ENCODE assay signal across 18 mouse cellular contexts in the genomic region with DNA sequence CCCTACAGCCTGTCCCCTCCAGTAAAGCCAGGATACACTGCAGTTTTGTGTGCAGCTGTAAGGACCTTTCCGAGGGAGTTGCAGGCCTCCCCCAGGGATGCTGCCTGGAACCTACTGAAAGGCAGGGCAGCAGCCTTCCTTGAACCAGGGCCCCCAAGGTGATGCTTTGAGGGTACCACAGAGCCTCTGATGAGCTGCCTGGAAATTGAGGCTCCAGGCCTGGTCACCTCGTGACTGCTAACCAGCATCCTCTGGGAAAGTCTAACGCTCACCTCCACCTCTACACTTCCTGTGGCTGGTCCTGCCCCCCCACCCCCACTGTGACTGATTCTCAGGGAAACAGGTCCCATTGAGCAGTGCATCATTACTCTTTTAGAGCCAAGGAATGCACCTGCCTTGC. TPM values are rescaled to one million over a fixed set of nuclear protein-coding genes. Genes with fewer than 3 reads are reported as not detected.
DNase-seq lines count a peak whose midpoint lies in the region; ATAC-seq and TF ChIP-seq lines count a peak whose summit lies in the region.
"Had no signal": no experiment of that assay in that cellular context is flagged by ENCODE, and none has a peak within 500 bp of the region (broad histone marks: within the 10 kb centered on the region; RNA-seq: fewer than 3 reads in every experiment).

No protein-coding gene starts in this region.

- H3K9me3 ChIP-seq in forebrain, embryonic 10.5 days: no peaks in the 10 kb centered on the region
- no peaks in the 10 kb centered on the region for H3K9me3 ChIP-seq in forebrain, embryonic 11.5 days (ENCODE audit: control insufficient read depth, low read length)
- H3K9me3 ChIP-seq in forebrain, embryonic 12.5 days: no peaks in the 10 kb centered on the region
- no peaks in the 10 kb centered on the region for H3K9me3 ChIP-seq in hindbrain, embryonic 15.5 days
- H3K9me3 ChIP-seq in kidney, embryonic 14.5 days (ENCODE audit: control insufficient read depth, low read length): no peaks in the 10 kb centered on the region
- H3K9me3 ChIP-seq: embryonic facial prominence, embryonic 13.5 days; limb, embryonic 12.5 days had no signal

- H3K4me3 ChIP-seq in forebrain, embryonic 10.5 days: peak overlapping the region; percentile 63; the same call in 1 of the 2 replicates
- H3K4me3 ChIP-seq in forebrain, embryonic 11.5 days (ENCODE audit: low read depth, low read length): no peak overlapping the region
- no peak overlapping the region; the same call in 1 of the 2 replicates for H3K4me3 ChIP-seq in forebrain, embryonic 12.5 days (replicated peaks)
- peak overlapping the region; percentile 71 for H3K4me3 ChIP-seq in hindbrain, embryonic 15.5 days
- peak overlapping the region; percentile 8 for H3K4me3 ChIP-seq in myocyte
- H3K4me3 ChIP-seq in kidney, embryonic 14.5 days (ENCODE audit: low read length): no peak overlapping the region
- H3K4me3 ChIP-seq: embryonic facial prominence, embryonic 13.5 days; limb, embryonic 12.5 days had no signal

- H3K36me3 ChIP-seq in forebrain, embryonic 10.5 days (replicated peaks): no peaks in the 10 kb centered on the region
- no peaks in the 10 kb centered on the region for H3K36me3 ChIP-seq in forebrain, embryonic 11.5 days (ENCODE audit: control insufficient read depth, insufficient read depth, low read length)
- H3K36me3 ChIP-seq in forebrain, embryonic 12.5 days (replicated peaks): no peaks in the 10 kb centered on the region
- H3K36me3 ChIP-seq in hindbrain, embryonic 15.5 days: no peaks in the 10 kb centered on the region
- no peaks in the 10 kb centered on the region for H3K36me3 ChIP-seq in myocyte (ENCODE audit: control insufficient read depth, insufficient read depth)
- H3K36me3 ChIP-seq in kidney, embryonic 14.5 days (ENCODE audit: control insufficient read depth, insufficient read depth, low read length): no peaks in the 10 kb centered on the region
- H3K36me3 ChIP-seq: embryonic facial prominence, embryonic 13.5 days; G1E; limb, embryonic 12.5 days had no signal

- H3K4me1 ChIP-seq in forebrain, embryonic 10.5 days: peaks cover 47% of the 10 kb centered on the region
- H3K4me1 ChIP-seq in forebrain, embryonic 11.5 days (replicated peaks; ENCODE audit: control insufficient read depth, insufficient read depth, low read length): peaks cover 23% of the 10 kb centered on the region
- H3K4me1 ChIP-seq in forebrain, embryonic 12.5 days: peaks cover 65% of the 10 kb centered on the region
- H3K4me1 ChIP-seq in hindbrain, embryonic 15.5 days (replicated peaks): peaks cover 72% of the 10 kb centered on the region
- peaks cover 40% of the 10 kb centered on the region for H3K4me1 ChIP-seq in kidney, embryonic 14.5 days (ENCODE audit: control insufficient read depth, insufficient read depth, low read length)

- no peak overlapping the region for H3K4me2 ChIP-seq in forebrain, embryonic 11.5 days (ENCODE audit: low read depth, low read length, severe bottlenecking)
- H3K4me2 ChIP-seq in forebrain, embryonic 12.5 days: peak overlapping the region; percentile 99
- peak overlapping the region; percentile 96 for H3K4me2 ChIP-seq in hindbrain, embryonic 15.5 days
- H3K4me2 ChIP-seq in myocyte (ENCODE audit: low read depth): peak overlapping the region; percentile 98
- no peak overlapping the region for H3K4me2 ChIP-seq in kidney, embryonic 14.5 days (replicated peaks; ENCODE audit: low read depth, low read length)
- H3K4me2 ChIP-seq: limb, embryonic 12.5 days had no signal

- no peaks in the 10 kb centered on the region for H3K79me2 ChIP-seq in myocyte (ENCODE audit: control insufficient read depth, insufficient read depth)

- TF ChIP-seq POLR2A in myocyte (IDR thresholded peaks at IDR 0.05; ENCODE audit: insufficient read length, low read depth): no peak

- H3K27ac ChIP-seq in forebrain, embryonic 10.5 days: no peak overlapping the region
- no peak overlapping the region for H3K27ac ChIP-seq in forebrain, embryonic 11.5 days (ENCODE audit: low read depth, low read length)
- no peak overlapping the region for H3K27ac ChIP-seq in forebrain, embryonic 12.5 days
- H3K27ac ChIP-seq in hindbrain, embryonic 15.5 days (replicated peaks): no peak overlapping the region
- H3K27ac ChIP-seq in kidney, embryonic 14.5 days (ENCODE audit: low read depth, low read length): no peak overlapping the region
- H3K27ac ChIP-seq: embryonic facial prominence, embryonic 13.5 days; limb, embryonic 12.5 days had no signal

- H3ac ChIP-seq in myocyte (ENCODE audit: control insufficient read depth, insufficient read length): no peak overlapping the region

- WGBS in forebrain, embryonic 10.5 days: 53% methylated on average over 3 of the region's 3 CpGs
- WGBS in forebrain, embryonic 11.5 days: 48% methylated on average over 3 of the region's 3 CpGs
- WGBS in forebrain, embryonic 12.5 days: 48% methylated on average over 3 of the region's 3 CpGs
- WGBS in hindbrain, embryonic 15.5 days: 45% methylated on average over 3 of the region's 3 CpGs
- 37% methylated on average over 3 of the region's 3 CpGs for WGBS in kidney, embryonic 14.5 days

- no peak for DNase-seq in forebrain, embryonic 10.5 days (ENCODE audit: extremely low spot score, low spot score)
- no peak for DNase-seq in forebrain, embryonic 11.5 days (ENCODE audit: low spot score)
- DNase-seq in layer of hippocampus, postnatal 36 days: no peak
- DNase-seq in embryo, embryonic 10.5 days (ENCODE audit: low spot score): no peak
- DNase-seq: heart, adult 11 months; heart, postnatal 10 days; kidney, adult 18-20 months; layer of hippocampus, adult 9-11 months; lung, adult 18-20 months; right cerebral cortex, postnatal 25 days had no signal

- H3K9ac ChIP-seq in forebrain, embryonic 11.5 days (ENCODE audit: low read length): no peak overlapping the region
- H3K9ac ChIP-seq in forebrain, embryonic 12.5 days: peak overlapping the region; percentile 40; the same call in 1 of the 2 replicates
- 0 out of 2 replicates have a peak overlapping the region, but pooled peaks have one; percentile 9 for H3K9ac ChIP-seq in hindbrain, embryonic 15.5 days
- H3K9ac ChIP-seq in kidney, embryonic 14.5 days (ENCODE audit: low read depth, low read length): no peak overlapping the region
- H3K9ac ChIP-seq: embryonic facial prominence, embryonic 13.5 days; limb, embryonic 12.5 days had no signal

- peaks cover 100% of the 10 kb centered on the region for H3K27me3 ChIP-seq in forebrain, embryonic 10.5 days (ENCODE audit: poor library complexity, severe bottlenecking)
- peaks cover 55% of the 10 kb centered on the region for H3K27me3 ChIP-seq in forebrain, embryonic 11.5 days (ENCODE audit: control insufficient read depth, insufficient read depth, low read length)
- H3K27me3 ChIP-seq in forebrain, embryonic 12.5 days: peaks cover 100% of the 10 kb centered on the region
- H3K27me3 ChIP-seq in hindbrain, embryonic 15.5 days: 0 out of 2 replicates have a peak, but pooled peaks cover 2% of the 10 kb centered on the region
- H3K27me3 ChIP-seq in myocyte (ENCODE audit: control insufficient read depth, insufficient read depth, insufficient read length): peaks cover 34% of the 10 kb centered on the region
- H3K27me3 ChIP-seq in kidney, embryonic 14.5 days (ENCODE audit: control insufficient read depth, insufficient read depth, low read length): peaks cover 68% of the 10 kb centered on the region

- no peak for ATAC-seq in forebrain, embryonic 11.5 days (replicated peaks; ENCODE audit: low FRiP score)
- ATAC-seq in forebrain, embryonic 12.5 days (ENCODE audit: low FRiP score): no peak
- no peak for ATAC-seq in hindbrain, embryonic 15.5 days (ENCODE audit: low FRiP score, low read depth)
- no peak for ATAC-seq in kidney, embryonic 14.5 days (ENCODE audit: low FRiP score, low TSS enrichment)

TF ChIP-seq in myocyte, 11 proteins besides CTCF, POLR2A, EP300 and RAD21 (continues in another document):
- TF ChIP-seq TCF3 (IDR thresholded peaks at IDR 0.05; ENCODE audit: insufficient read length, low read depth) (no peak), TCF12 (IDR thresholded peaks at IDR 0.05; ENCODE audit: insufficient read depth, poor library complexity, severe bottlenecking) (no peak), USF1 (IDR thresholded peaks at IDR 0.05; ENCODE audit: low read depth) (no peak), POLR2AphosphoS2 (IDR thresholded peaks at IDR 0.05; ENCODE audit: insufficient read length, low read depth) (no peak), MYOD1 (IDR thresholded peaks at IDR 0.05; ENCODE audit: control insufficient read depth in 1 of 3, insufficient read length in 2 of 3, low read depth in 2 of 3) (no peak), CEBPB (IDR thresholded peaks at IDR 0.05; ENCODE audit: insufficient read depth, poor library complexity, severe bottlenecking) (no peak)

RNA-seq across cellular contexts. Expression of a gene that starts 2.3 kb away (rescaled TPM):
- 1.4 and 1.7 TPM in 2 replicates for polyA plus RNA-seq in forebrain, embryonic 10.5 days (2016; fragmentation: Nextera tagmentation; extraction: Ambion mirVana)
- 3.2 and 3.3 TPM in 2 replicates for polyA plus RNA-seq in forebrain, embryonic 11.5 days (2014; fragmentation: Nextera tagmentation; extraction: Ambion mirVana)
- polyA plus RNA-seq in forebrain, embryonic 12.5 days (2016; fragmentation: Nextera tagmentation; extraction: Ambion mirVana): 4.0 and 4.8 TPM in 2 replicates
- polyA plus RNA-seq in hindbrain, embryonic 15.5 days (2015; fragmentation: Nextera tagmentation; extraction: Ambion mirVana): 16.2 and 20.7 TPM in 2 replicates
- 9.3 TPM for polyA plus RNA-seq in myocyte (2012; fragmentation: generic; extraction: Trizol)
- total RNA-seq in layer of hippocampus, postnatal 36 days (2021): 100 to 1,000 TPM; 452 to 470 TPM
- 0.40 and 0.53 TPM in 2 replicates for polyA plus RNA-seq in kidney, embryonic 14.5 days (2014; fragmentation: Nextera tagmentation; extraction: Ambion mirVana)
- total RNA-seq: neutrophil, adult 5-6 weeks had no signal
- polyA plus RNA-seq: G1E had no signal

RNA-seq across cellular contexts. Expression of a gene that starts 54.1 kb away (rescaled TPM):
- 24.0 and 24.5 TPM in 2 replicates for polyA plus RNA-seq in forebrain, embryonic 10.5 days (2016; fragmentation: Nextera tagmentation; extraction: Ambion mirVana)
- polyA plus RNA-seq in forebrain, embryonic 11.5 days (2014; fragmentation: Nextera tagmentation; extraction: Ambion mirVana): 18.4 and 21.0 TPM in 2 replicates
- polyA plus RNA-seq in forebrain, embryonic 12.5 days (2016; fragmentation: Nextera tagmentation; extraction: Ambion mirVana): 23.1 and 23.5 TPM in 2 replicates
- 17.2 and 17.6 TPM in 2 replicates for polyA plus RNA-seq in hindbrain, embryonic 15.5 days (2015; fragmentation: Nextera tagmentation; extraction: Ambion mirVana)
- polyA plus RNA-seq in myocyte (2012; fragmentation: generic; extraction: Trizol): 16.6 TPM
- 10 to 100 TPM; 29.7 to 32.4 TPM for total RNA-seq in layer of hippocampus, postnatal 36 days (2021)
- 14.6 and 18.4 TPM in 2 replicates for polyA plus RNA-seq in kidney, embryonic 14.5 days (2014; fragmentation: Nextera tagmentation; extraction: Ambion mirVana)

RNA-seq across cellular contexts. Expression of a gene that starts 57.4 kb away (rescaled TPM):
- polyA plus RNA-seq in forebrain, embryonic 10.5 days (2016; fragmentation: Nextera tagmentation; extraction: Ambion mirVana): 12.8 and 13.0 TPM in 2 replicates
- polyA plus RNA-seq in forebrain, embryonic 11.5 days (2014; fragmentation: Nextera tagmentation; extraction: Ambion mirVana): 18.6 and 19.2 TPM in 2 replicates
- 15.8 and 16.1 TPM in 2 replicates for polyA plus RNA-seq in forebrain, embryonic 12.5 days (2016; fragmentation: Nextera tagmentation; extraction: Ambion mirVana)
- 12.7 and 13.3 TPM in 2 replicates for polyA plus RNA-seq in hindbrain, embryonic 15.5 days (2015; fragmentation: Nextera tagmentation; extraction: Ambion mirVana)
- 59.5 TPM for polyA plus RNA-seq in myocyte (2012; fragmentation: generic; extraction: Trizol)
- total RNA-seq in layer of hippocampus, postnatal 36 days (2021): 10 to 100 TPM; 63.9 to 65.0 TPM
- polyA plus RNA-seq in kidney, embryonic 14.5 days (2014; fragmentation: Nextera tagmentation; extraction: Ambion mirVana): 11.8 and 15.7 TPM in 2 replicates

Comparison
In these comparisons a context has a peak if more than half of its experiments do, and no peak if none do; other contexts are left out.
1. H3K4me3 ChIP-seq: peak in forebrain, embryonic 10.5 days (single experiment), hindbrain, embryonic 15.5 days (single experiment) and myocyte (single experiment); none in forebrain, embryonic 11.5 days (single experiment), forebrain, embryonic 12.5 days (single experiment) and kidney, embryonic 14.5 days (single experiment).
2. H3K4me2 ChIP-seq: peak in forebrain, embryonic 12.5 days (single experiment), hindbrain, embryonic 15.5 days (single experiment) and myocyte (single experiment); none in forebrain, embryonic 11.5 days (single experiment) and kidney, embryonic 14.5 days (single experiment).
3. H3K9ac ChIP-seq: peak in forebrain, embryonic 12.5 days (single experiment) and hindbrain, embryonic 15.5 days (single experiment); none in forebrain, embryonic 11.5 days (single experiment) and kidney, embryonic 14.5 days (single experiment).